Mouse (Mus musculus): ENCODE measurements at regions not wholly inside any gene's neighbourhood (a gene's known extent, or its start where the extent isn't known, plus 50 kb on each side); places are given as distances from the start of the nearest gene placed in this dataset.
"Not testable (repeated sequence)": the region's sequence is repeated elsewhere in the genome, so short reads cannot be mapped to it uniquely, and the experiment has no call there.

DNA sequence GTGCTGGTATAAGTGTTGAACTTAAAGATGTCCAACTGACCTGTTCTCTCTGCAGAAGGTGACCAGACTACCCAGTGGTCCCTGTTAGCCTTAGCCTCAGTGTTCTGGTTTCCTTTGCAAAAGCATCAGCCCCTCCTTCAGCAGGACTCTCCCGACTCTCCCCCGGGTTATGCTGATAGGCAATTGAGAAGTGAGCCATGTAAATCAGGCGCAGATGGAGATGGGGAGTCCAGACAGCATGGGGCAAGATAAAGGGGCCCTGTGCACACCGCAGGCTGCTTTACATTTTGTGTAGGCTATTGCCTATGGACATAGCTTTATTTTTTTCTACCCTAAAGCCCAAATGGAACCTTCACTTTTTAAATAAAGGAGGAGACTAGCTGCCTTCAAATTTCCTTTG, 213.0 kb downstream of the Med10 start:
- no peak for DNase-seq

DNA sequence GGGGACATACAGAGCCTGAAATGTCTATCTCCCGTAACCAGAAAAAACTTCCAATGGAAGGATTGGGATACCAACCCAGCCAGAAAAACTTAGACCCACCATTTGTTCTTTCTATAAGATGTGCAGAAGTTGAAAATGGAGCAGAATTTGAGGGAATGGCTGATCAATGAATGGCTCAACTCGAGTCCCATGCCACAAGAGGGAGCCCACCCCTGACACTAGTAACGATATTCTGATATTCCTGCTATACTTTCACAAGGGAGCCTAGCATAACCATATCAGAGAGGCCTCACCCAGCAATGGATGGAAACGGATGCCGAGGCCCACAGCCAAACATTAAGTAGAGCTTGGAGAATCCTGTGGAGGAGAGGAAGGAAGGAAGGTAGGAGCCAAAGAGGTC, 215.3 kb downstream of the Med10 start:
- DNase-seq = no peak

DNA sequence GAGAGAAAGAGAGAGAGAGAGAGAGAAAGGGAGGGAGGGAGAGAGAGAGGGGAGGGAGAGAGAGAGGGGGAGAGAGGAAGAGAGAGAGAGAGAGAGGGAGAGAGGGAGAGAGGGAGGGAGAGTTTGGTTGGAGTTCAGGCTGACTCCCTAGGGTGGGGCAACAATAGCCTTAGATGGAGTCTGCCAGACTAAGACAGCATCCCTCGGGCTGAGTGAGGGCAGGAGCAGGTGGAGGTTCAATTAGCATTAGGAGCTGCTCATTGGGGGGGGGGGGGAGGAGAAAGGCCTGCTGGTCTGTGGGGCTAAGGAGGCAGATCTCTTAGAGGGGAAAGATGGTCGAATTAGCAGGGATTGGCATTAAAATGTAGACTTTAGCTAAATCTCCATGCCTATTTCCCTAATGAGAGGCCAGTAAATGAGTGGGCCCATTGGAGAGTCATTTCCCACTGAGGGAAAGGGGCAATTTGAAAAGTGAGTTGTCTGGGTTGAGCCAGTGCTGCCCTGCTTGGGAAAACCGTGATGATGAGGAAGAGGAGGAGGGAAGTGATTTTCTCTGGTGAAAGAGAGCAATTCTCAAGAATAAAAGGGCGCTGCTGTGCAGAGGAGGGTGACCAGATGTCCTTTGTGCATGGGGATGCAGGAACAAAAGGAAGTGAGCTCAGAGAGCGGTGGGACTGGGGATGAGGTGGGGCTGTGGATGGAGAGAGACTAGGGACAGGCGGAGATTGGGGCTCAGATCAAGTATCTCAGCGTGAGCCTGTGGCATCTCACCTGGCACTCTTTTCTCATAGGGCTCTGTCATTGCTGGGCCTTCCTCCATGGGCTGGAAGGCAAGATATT, 218.0 kb downstream of the Med10 start:
- DNase-seq = no peak

DNA sequence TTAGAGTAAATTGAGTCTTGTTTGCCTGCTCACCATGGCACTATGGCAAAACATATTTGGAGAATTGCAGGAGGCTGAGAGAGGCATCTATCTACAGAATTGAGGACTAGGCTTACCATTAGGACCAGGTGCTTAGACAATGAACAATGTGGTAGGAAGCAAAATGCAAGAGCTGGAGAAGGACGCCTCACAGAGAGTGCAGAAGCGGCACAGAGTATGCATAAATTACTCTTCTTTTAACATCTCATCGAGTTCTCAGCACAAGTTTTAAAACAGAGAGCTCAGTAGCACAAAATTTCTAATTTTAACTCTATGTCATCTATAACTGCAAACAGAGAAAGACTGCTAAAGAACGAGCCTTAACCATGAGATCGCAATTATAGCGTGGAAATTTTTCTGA, 231.1 kb downstream of the Med10 start:
- DNase-seq = no peak

GRCm38 (mm10) chr13:70033763-70034162, 231.6 kb downstream of the Med10 start:
- DNase-seq = no peak

GRCm38 (mm10) chr13:70037985-70038667, 235.9 kb downstream of the Med10 start:
- no peak for DNase-seq

DNA sequence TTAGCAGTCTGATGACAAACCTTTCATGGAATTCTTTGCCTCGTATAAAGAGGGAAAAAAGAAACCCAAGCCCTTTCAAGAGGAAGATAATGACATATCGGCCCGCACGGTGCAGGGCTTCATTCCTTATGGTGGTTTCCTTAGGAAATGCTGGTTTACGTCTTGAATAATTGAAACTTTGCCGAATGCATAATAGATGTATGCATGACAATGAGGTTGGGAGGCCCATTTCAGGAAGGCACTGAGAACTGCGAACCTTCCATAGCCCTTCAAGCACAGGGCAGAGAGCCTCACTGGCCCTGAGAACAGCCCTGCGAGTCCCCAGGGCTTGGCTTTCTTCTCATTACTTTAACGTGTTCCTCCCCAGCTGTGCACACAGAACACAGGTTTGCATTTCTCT, 255.7 kb downstream of the Med10 start:
- no peak for DNase-seq

GRCm38 (mm10) chr13:70061363-70061945, 259.3 kb downstream of the Med10 start:
- no peak for DNase-seq

- DNase-seq = no peak
Observed at GRCm38 (mm10) chr13:70073655-70074054, 271.5 kb downstream of the Med10 start.

DNA sequence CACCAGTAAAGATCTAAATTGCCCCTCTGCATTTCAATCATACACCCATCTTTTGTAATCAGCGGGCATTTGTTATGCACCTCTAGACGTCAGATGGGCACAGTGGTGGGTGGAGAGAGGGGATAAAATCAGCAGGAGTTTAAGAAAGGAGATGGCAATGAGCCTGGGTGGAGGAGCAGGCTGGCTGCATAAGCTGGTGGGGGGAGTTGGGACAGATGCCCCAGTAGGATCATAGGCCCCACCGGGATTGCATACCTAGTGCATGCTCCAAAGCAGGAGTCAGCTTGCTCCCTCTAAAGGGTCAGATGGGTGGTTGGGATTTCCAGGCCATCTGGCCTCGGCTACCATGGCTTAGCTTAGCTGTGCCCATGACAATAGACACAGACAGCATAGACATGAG, 273.2 kb downstream of the Med10 start:
- DNase-seq = no peak

GRCm38 (mm10) chr13:70081108-70081507, 278.9 kb downstream of the Med10 start:
- DNase-seq = no peak

GRCm38 (mm10) chr13:70092886-70093285, 290.7 kb downstream of the Med10 start:
- DNase-seq = no peak

DNA sequence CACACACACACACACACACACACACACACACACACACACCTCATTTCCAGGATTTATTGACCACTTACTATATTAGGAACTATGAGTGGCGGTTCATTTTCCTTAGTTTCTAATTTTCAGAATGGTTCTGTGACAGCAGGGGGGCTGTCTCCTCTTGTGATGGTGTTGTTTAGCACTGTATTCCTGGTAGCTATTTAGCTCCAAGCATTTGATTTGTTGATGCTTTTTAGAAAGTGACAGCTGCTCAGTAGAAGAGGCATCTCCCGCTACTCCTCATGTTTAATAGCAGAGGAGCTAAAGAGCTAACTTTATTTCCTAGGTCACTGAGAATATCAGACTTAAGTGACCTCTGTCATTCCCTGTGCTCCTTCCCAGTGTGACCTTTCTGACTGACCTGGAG, 291.8 kb downstream of the Med10 start:
- DNase-seq = no peak

- no peak for DNase-seq
Observed at GRCm38 (mm10) chr13:70096430-70097301, 294.5 kb downstream of the Med10 start.

DNA sequence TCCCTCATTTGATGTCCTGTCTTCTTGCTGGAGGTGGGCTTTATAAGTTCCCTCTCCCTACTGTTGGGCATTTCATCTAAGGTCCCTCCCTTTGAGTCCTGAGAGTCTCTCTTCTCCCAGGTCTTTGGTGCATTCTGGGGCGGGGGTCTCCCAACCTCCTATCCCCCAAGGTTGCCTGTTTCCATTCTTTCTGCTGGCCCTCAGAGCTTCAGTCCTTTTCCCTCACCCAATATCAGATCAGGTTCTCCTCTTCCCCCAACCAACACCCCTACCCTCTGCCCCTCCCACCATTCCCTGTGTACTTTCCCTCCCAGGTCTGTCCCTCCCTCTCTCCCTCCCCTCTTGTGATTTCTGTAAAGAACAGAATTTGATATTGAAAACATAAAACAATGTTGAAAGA, 297.9 kb downstream of the Med10 start:
- DNase-seq = not testable (repeated sequence)

- no peak for DNase-seq
Observed at GRCm38 (mm10) chr13:70103021-70103420, 300.8 kb downstream of the Med10 start.

DNA sequence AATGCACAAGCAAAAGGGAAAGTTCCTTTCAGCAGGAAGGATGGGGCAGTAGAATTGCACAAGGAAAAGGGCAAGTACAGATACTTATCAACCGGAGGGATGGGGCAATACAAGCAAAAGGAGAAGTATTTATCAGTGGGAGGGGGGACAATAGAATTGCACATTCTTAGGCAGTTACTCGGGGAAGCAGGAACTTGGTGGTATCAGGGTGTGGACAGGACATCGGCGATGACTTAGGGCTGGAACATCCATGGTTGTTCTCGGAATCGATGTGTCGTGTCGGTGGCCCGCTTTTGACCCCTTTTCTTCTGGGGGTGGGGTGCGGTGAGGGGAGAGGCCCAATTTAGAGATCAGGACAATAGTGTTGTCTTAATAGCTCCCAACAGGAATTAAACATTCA, 301.3 kb downstream of the Med10 start:
- not testable (repeated sequence) for DNase-seq

DNA sequence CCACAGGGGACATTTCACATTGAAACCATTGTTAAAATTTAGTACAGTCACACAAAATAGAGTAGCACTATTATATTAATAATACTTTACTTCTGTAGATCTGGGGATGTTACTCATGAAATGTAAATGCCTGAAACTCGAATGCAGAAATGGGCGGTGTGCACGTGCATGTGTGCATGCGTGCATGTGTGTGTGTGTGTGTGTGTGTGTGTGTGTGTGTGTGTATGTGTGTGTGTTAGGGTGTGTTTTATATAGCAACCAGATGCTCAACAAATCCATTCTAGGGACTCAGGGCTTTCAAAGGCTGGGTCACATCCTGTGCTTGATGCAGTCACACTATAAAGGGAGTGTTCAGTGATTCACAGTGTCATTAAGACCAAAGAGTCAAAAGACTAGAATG, 301.7 kb downstream of the Med10 start:
- DNase-seq = no peak

DNA sequence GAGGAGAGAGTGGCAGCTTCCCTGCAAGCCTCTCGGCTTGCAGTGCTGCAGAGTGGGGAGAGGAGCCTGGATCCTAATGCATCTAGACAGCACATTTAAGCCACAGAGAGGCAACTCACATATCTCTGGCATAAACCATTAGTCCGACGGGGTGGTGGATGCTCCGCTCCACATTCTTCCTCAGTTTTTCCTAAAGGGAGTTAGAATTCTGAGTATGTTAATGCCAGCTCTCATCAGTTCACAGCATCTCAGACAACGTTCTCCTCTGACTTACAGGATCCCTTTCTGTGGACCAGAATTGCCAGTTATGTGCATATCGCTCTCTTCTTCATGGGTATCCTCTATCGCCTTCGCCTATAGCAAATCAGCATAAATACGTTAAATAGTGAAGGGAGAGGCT, 313.4 kb downstream of the Med10 start:
- no peak for DNase-seq

DNA sequence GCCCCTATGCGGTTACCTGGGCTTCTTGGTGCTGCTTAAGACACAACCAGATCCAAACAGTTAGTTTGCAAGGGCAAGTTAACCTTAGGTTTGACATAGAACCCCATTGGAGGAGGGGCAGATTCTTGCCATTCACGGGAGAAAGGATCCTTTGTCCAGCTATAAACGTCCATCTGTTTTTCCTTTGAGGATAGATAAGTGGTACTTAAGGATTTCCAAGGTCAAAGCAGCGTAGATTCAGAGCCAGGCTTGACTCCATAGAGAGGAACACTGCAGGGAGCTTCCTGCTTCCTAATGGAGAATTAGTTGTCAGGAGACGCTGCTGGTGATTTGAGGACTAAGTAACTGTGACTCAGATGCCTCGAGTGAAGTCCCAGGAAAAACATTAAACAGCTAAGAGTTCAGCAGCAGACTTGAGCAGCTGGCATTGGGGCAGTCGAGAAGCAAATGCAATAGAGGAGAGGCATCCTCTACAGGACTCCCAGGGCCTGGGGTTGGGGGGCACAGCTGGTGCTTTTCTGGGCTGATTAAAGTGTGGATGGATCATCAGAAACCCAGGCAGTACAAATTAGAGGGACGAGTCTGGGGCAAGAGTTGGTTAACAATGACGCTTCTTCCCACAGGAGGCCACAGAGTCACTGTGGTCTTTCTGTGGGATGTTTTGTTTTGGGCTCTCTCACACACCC, 322.8 kb downstream of the Med10 start:
- no peak for DNase-seq

DNA sequence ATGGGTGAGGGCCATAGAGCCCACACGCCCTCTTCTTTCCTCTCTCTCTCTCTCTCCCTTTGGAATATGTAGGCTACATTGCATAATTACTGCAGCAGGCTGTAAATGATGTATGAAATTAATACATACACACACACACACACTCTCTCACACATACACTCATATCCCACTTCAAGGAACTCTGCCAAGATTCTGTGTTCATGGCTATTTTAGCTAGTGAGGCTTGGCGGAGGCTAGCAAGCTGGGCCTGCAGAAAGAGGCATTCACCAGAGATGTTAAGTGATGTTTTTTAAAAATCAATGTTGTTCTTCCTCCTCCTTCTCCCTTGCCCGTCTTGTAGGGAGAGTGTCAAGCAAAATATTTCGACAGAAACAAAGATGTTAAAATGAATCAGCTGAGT, 325.1 kb downstream of the Med10 start:
- DNase-seq = no peak

DNA sequence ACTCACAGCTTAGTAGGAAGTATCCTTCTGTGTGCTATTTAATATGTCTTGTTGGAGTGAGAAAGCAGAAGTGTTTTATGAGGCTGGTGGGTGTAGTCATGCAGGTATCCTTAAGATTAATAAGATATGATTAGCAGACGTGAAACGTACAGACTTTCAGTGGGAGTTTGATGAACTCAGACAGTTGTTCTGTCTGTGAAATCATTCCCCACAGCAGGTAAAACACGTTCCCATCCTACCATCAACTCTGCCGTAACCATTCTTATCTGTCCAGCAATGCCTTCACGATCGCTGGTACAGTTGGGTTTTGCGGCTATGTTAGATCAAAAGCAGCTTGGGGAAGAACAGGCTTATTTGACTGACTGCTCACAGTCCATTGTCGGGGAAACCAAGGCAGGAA, 332.3 kb downstream of the Med10 start:
- no peak for DNase-seq

GRCm38 (mm10) chr13:70136209-70136608, 334.0 kb downstream of the Med10 start:
- no peak for DNase-seq

All from thymus, postnatal 25 days (tissue).